Mouse (Mus musculus) embryonic facial prominence, embryonic 11.5 days (tissue): ENCODE measurements around the gene Ehf. TPM values are rescaled to one million over a fixed set of nuclear protein-coding genes. Genes with fewer than 3 reads are reported as not detected.

Experiments used
- polyA plus RNA-seq: library from polyadenylated mRNA; unstranded; fragments of >200 nt; fragmentation: Nextera tagmentation; extraction: Ambion mirVana; gene quantifications from 2 replicates; pipeline ENCODE4 v1.2.1, GENCODE M21; 2014

Ehf gene
- polyA plus RNA-seq, 1 experiment from 2014 or later = 0.28 TPM

Other genes starting within 250 kb of the Ehf start
- gene Pdhx, start 229.8 kb downstream of the Ehf start, polyA plus RNA-seq = 50.7 and 52.1 TPM in 2 replicates
- gene Apip, start 229.6 kb downstream of the Ehf start, polyA plus RNA-seq = 78.3 and 85.0 TPM in 2 replicates
- 0.50 and 0.75 TPM in 2 replicates for gene Elf5, start 108.4 kb upstream of the Ehf start, polyA plus RNA-seq
- gene Cat, start 181.9 kb upstream of the Ehf start, polyA plus RNA-seq = 116 and 127 TPM in 2 replicates